Mouse (Mus musculus) myocyte (in vitro differentiated cells): ENCODE data around the gene Lcmt1.

Source experiments
- POLR2A ChIP-seq: IDR thresholded peaks from one replicate; pipeline ENCODE4 v1.6.1; 2011; ENCODE audit warnings: low read depth, mild to moderate bottlenecking, control low read depth, moderate library complexity; ENCODE audit not compliant: insufficient read length
- POLR2AphosphoS2 ChIP-seq: IDR thresholded peaks from one replicate; pipeline ENCODE4 v1.6.1; 2011; ENCODE audit warnings: low read depth, control low read depth; ENCODE audit not compliant: insufficient read length
- REST ChIP-seq: IDR thresholded peaks from one replicate; pipeline ENCODE4 v1.6.1; 2011; ENCODE audit warnings: mild to moderate bottlenecking, control low read depth, moderate library complexity; ENCODE audit not compliant: insufficient read depth, insufficient read length
- USF1 ChIP-seq: IDR thresholded peaks from one replicate; pipeline ENCODE4 v1.6.1; 2011; ENCODE audit warnings: low read depth, mild to moderate bottlenecking, control low read depth, moderate library complexity

- no peak for TF ChIP-seq POLR2A
- TF ChIP-seq USF1 = no peak
- TF ChIP-seq POLR2AphosphoS2 = no peak
- TF ChIP-seq REST = no peak
These were observed 41.5 kb downstream of the Lcmt1 start for GRCm38 (mm10) chr7:123411109-123411508.
